Mouse (Mus musculus) neural tube, embryonic 13.5 days (tissue): ENCODE measurements around the gene Ralgps1. TPM values are rescaled to one million over a fixed set of nuclear protein-coding genes. Genes with fewer than 3 reads are reported as not detected.
A peak's percentile ranks its signal among the peaks of the same experiment; 100 is the strongest.

Source experiments
- ATAC-seq: fragments of 200-750 bp; cut with Nextera tagmentation; 2 replicates; pipeline ENCODE4 v1.8.0; 2017; ENCODE audit warnings: low read depth, mild to moderate bottlenecking, moderate TSS enrichment, moderate library complexity
- H3K27ac ChIP-seq: fragments of 300-500 bp; sonication (generic); replicated peaks from 2 replicates; pipeline ENCODE4 v1.5.1; 2015; ENCODE audit warnings: moderate library complexity, mild to moderate bottlenecking, inconsistent platforms
- H3K27me3 ChIP-seq: fragments of 300-500 bp; sonication (generic); 2 replicates; pipeline ENCODE4 v1.6.1; 2015; ENCODE audit warnings: mild to moderate bottlenecking, inconsistent platforms
- H3K36me3 ChIP-seq: fragments of 300-500 bp; sonication (generic); 2 replicates; pipeline ENCODE4 v1.6.1; 2015; ENCODE audit warnings: mild to moderate bottlenecking, inconsistent platforms
- H3K4me1 ChIP-seq: fragments of 300-500 bp; sonication (generic); replicated peaks from 2 replicates; pipeline ENCODE4 v1.6.1; 2015; ENCODE audit warnings: inconsistent platforms
- H3K4me2 ChIP-seq: fragments of 300-500 bp; sonication (generic); 2 replicates; pipeline ENCODE4 v1.6.1; 2015; ENCODE audit warnings: inconsistent platforms, mild to moderate bottlenecking, moderate library complexity
- H3K4me3 ChIP-seq: fragments of 300-500 bp; sonication (generic); 2 replicates; pipeline ENCODE4 v1.5.1; 2015; ENCODE audit warnings: mild to moderate bottlenecking, inconsistent platforms
- H3K9ac ChIP-seq: fragments of 300-500 bp; sonication (generic); 2 replicates; pipeline ENCODE4 v1.6.1; 2015; ENCODE audit warnings: moderate library complexity, mild to moderate bottlenecking, inconsistent platforms
- H3K9me3 ChIP-seq: fragments of 300-500 bp; sonication (generic); 2 replicates; pipeline ENCODE4 v1.6.1; 2016; ENCODE audit warnings: inconsistent platforms
- WGBS: fragments of 180-500 bp; shearing (Covaris S2); methylation state at CpG from one replicate; pipeline ENCODE4 v1.1.7; 2015; 5-methylcytosine and 5-hydroxymethylcytosine counted together
- polyA plus RNA-seq: library from polyadenylated mRNA; unstranded; fragments of >200 nt; fragmentation: Nextera tagmentation; extraction: Ambion mirVana; gene quantifications from 2 replicates; pipeline ENCODE4 v1.2.1, GENCODE M21; 2015

Ralgps1 gene
- polyA plus RNA-seq, 1 experiment from 2014 or later: 33.2 TPM

DNA sequence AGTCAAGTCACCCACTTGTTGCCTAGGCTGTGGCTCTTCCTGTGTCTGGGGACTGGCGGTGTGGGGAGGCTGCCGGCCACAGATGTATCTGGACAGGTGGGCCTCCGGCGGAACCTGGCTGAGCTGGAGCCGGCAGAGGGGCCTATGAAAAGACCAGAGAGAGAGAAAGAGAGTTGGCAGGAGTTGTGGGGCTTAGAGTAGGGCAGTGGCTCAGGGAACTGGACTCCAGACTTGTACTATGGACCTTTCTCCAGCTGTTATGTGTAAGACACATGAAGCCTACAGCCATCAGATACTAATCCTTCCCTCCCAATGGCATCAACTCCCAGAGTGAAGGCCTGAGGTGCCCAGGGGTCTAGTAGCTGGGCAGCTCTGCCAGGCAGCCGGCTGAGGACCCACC is 212.4 kb downstream of the Ralgps1 start:
- H3K9ac ChIP-seq: no peak overlapping the region
- 90% methylated on average over 6 of the region's 6 CpGs for WGBS
- no peaks in the 10 kb centered on the region for H3K27me3 ChIP-seq
- no peak for ATAC-seq
- H3K9me3 ChIP-seq: no peaks in the 10 kb centered on the region
- H3K4me3 ChIP-seq: no peak overlapping the region
- H3K36me3 ChIP-seq: peaks cover 49% of the 10 kb centered on the region
- no peak overlapping the region for H3K4me2 ChIP-seq
- no peak overlapping the region for H3K27ac ChIP-seq
- no peaks in the 10 kb centered on the region for H3K4me1 ChIP-seq

GRCm38 (mm10) chr2:33156283-33156781 is 215.0 kb downstream of the Ralgps1 start:
- Histone ChIP-seq H3K4me1 (no peaks in the 10 kb centered on the region), H3K4me3 (no peak overlapping the region), H3K27me3 (no peaks in the 10 kb centered on the region), H3K9ac (no peak overlapping the region), H3K4me2 (no peak overlapping the region), H3K9me3 (no peaks in the 10 kb centered on the region), H3K27ac (no peak overlapping the region), H3K36me3 (peaks cover 41% of the 10 kb centered on the region)
- whole genome bisulfite sequencing: 81% methylated on average over 5 of the region's 5 CpGs
- no peak for ATAC-seq

GRCm38 (mm10) chr2:33154751-33155372 is 216.4 kb downstream of the Ralgps1 start:
- no peak overlapping the region for H3K27ac ChIP-seq
- ATAC-seq: peak; percentile 82
- WGBS: 26% methylated on average over 5 of the region's 5 CpGs

DNA sequence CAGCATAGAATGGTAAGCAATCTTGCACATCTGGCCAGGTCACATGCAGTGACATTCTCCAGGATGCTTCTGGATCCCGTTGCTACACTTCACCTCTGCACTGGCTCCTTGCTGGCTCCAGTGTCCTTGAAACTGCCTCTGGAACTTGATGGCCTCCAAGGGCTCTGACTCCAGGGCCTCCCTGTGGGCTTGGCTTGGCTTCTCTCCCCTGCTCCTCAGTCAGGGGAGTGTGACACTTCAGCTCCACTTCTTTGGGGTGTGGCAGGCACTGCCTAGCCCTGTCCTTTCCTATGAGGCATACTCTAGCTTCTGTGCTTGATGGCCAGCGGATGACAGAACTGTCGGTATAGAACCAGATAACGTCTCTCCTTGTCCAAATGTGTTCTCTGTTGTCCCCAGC is 224.3 kb downstream of the Ralgps1 start:
- H3K4me3 ChIP-seq: no peak overlapping the region
- no peaks in the 10 kb centered on the region for H3K4me1 ChIP-seq
- peaks cover 66% of the 10 kb centered on the region for H3K36me3 ChIP-seq
- H3K4me2 ChIP-seq: no peak overlapping the region
- H3K27me3 ChIP-seq: no peaks in the 10 kb centered on the region
- no peak overlapping the region for H3K9ac ChIP-seq
- no peak overlapping the region for H3K27ac ChIP-seq
- no peaks in the 10 kb centered on the region for H3K9me3 ChIP-seq
- 89% methylated on average over 4 of the region's 4 CpGs for WGBS
- no peak for ATAC-seq

More at GRCm38 (mm10) chr2:33154751-33155372, 216.4 kb downstream of the Ralgps1 start:
- Histone ChIP-seq H3K9ac (no peak overlapping the region), H3K4me2 (no peak overlapping the region), H3K27me3 (no peaks in the 10 kb centered on the region), H3K4me1 (no peaks in the 10 kb centered on the region), H3K9me3 (no peaks in the 10 kb centered on the region), H3K36me3 (peaks cover 45% of the 10 kb centered on the region), H3K4me3 (no peak overlapping the region)

GRCm38 (mm10) chr2:33143292-33143691 is 228.0 kb downstream of the Ralgps1 start:
- H3K4me2 ChIP-seq: no peak overlapping the region
- 96% methylated on average over 2 of the region's 2 CpGs for WGBS
- no peak overlapping the region for H3K9ac ChIP-seq
- H3K9me3 ChIP-seq: no peaks in the 10 kb centered on the region
- peaks cover 67% of the 10 kb centered on the region for H3K36me3 ChIP-seq
- no peak overlapping the region for H3K4me3 ChIP-seq
- H3K4me1 ChIP-seq: no peaks in the 10 kb centered on the region
- 0 out of 2 replicates have a peak, but pooled peaks have one; percentile 15 for ATAC-seq
- H3K27ac ChIP-seq: no peak overlapping the region
- no peaks in the 10 kb centered on the region for H3K27me3 ChIP-seq

GRCm38 (mm10) chr2:33138491-33138890 is 232.8 kb downstream of the Ralgps1 start:
- 84% methylated on average over 2 of the region's 2 CpGs for WGBS
- no peaks in the 10 kb centered on the region for H3K4me1 ChIP-seq
- H3K27ac ChIP-seq: no peak overlapping the region
- H3K9ac ChIP-seq: no peak overlapping the region
- peaks cover 6% of the 10 kb centered on the region; the same call in 1 of the 2 replicates for H3K27me3 ChIP-seq
- peaks cover 46% of the 10 kb centered on the region for H3K36me3 ChIP-seq
- H3K4me2 ChIP-seq: no peak overlapping the region
- no peaks in the 10 kb centered on the region for H3K9me3 ChIP-seq
- no peak overlapping the region for H3K4me3 ChIP-seq
- no peak for ATAC-seq

GRCm38 (mm10) chr2:33137731-33138130 is 233.6 kb downstream of the Ralgps1 start:
- Histone ChIP-seq H3K9me3 (no peaks in the 10 kb centered on the region), H3K27ac (no peak overlapping the region), H3K36me3 (peaks cover 38% of the 10 kb centered on the region), H3K4me2 (no peak overlapping the region), H3K4me1 (no peaks in the 10 kb centered on the region), H3K4me3 (no peak overlapping the region), H3K27me3 (peaks cover 6% of the 10 kb centered on the region), H3K9ac (no peak overlapping the region)
- WGBS: 90% methylated on average over 4 of the region's 4 CpGs
- no peak for ATAC-seq

DNA sequence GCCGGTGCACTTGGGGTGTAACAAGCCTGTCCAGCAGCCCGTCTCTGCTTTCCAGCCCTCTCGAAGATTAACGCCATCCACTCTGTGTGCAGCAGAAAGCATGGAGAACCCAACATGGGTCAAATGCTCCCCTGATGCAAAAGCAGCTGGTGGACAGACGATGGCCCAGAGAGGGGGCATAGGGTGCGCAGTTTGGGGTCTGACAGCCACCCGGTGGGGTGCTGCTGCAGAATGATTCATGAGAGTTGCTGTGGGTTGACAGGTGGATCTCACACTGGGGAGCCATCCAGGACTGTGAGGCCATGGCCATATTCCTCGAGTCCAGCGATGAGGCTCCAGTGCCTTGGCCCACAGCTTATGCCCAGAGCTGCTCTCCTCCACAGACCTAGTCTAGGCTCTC is 234.0 kb downstream of the Ralgps1 start:
- Histone ChIP-seq H3K27me3 (peaks cover 11% of the 10 kb centered on the region), H3K4me1 (no peaks in the 10 kb centered on the region), H3K9me3 (no peaks in the 10 kb centered on the region), H3K36me3 (peaks cover 35% of the 10 kb centered on the region), H3K9ac (no peak overlapping the region), H3K4me3 (no peak overlapping the region), H3K4me2 (no peak overlapping the region), H3K27ac (no peak overlapping the region)
- 88% methylated on average over 9 of the region's 9 CpGs for WGBS
- no peak for ATAC-seq

GRCm38 (mm10) chr2:33136366-33136765 is 234.9 kb downstream of the Ralgps1 start:
- peaks cover 35% of the 10 kb centered on the region for H3K36me3 ChIP-seq
- H3K4me3 ChIP-seq: no peak overlapping the region
- H3K4me1 ChIP-seq: peaks cover 4% of the 10 kb centered on the region; the same call in 1 of the 2 replicates
- 84% methylated on average over 6 of the region's 6 CpGs for WGBS
- no peak overlapping the region for H3K27ac ChIP-seq
- no peak for ATAC-seq
- peaks cover 18% of the 10 kb centered on the region for H3K27me3 ChIP-seq
- no peak overlapping the region for H3K4me2 ChIP-seq
- H3K9me3 ChIP-seq: no peaks in the 10 kb centered on the region
- no peak overlapping the region for H3K9ac ChIP-seq

GRCm38 (mm10) chr2:33134766-33135490 is 236.4 kb downstream of the Ralgps1 start:
- ATAC-seq: no peak
- 81% methylated on average over 7 of the region's 7 CpGs for WGBS
- peaks cover 18% of the 10 kb centered on the region for H3K27me3 ChIP-seq
- no peak overlapping the region for H3K9ac ChIP-seq
- no peak overlapping the region for H3K4me3 ChIP-seq
- no peak overlapping the region for H3K27ac ChIP-seq
- H3K36me3 ChIP-seq: peaks cover 24% of the 10 kb centered on the region
- no peak overlapping the region for H3K4me2 ChIP-seq
- H3K9me3 ChIP-seq: no peaks in the 10 kb centered on the region
- peaks cover 11% of the 10 kb centered on the region for H3K4me1 ChIP-seq

- Histone ChIP-seq H3K27me3 (peaks cover 29% of the 10 kb centered on the region), H3K4me1 (peaks cover 24% of the 10 kb centered on the region), H3K36me3 (peaks cover 9% of the 10 kb centered on the region), H3K27ac (no peak overlapping the region), H3K9ac (no peak overlapping the region), H3K4me2 (no peak overlapping the region), H3K4me3 (no peak overlapping the region), H3K9me3 (no peaks in the 10 kb centered on the region)
- WGBS: 2% methylated on average over 7 of the region's 7 CpGs
- ATAC-seq: no peak
Measured at GRCm38 (mm10) chr2:33132306-33132705, 239.0 kb downstream of the Ralgps1 start.

GRCm38 (mm10) chr2:33131500-33132092 is 239.7 kb downstream of the Ralgps1 start, which contains the start of gene Garnl3:
Gene Garnl3 (minus strand): TSS chr2:33131654.
- H3K4me3 ChIP-seq: peak within 1 kb of the TSS; percentile 65
- H3K36me3 ChIP-seq: peaks cover 5% of the 10 kb centered on the region; the same call in 1 of the 2 replicates
- peak within 1 kb of the TSS; percentile 98 for H3K4me2 ChIP-seq
- H3K27ac ChIP-seq: 0 out of 2 replicates have a peak within 1 kb of the TSS, but pooled peaks have one; percentile 2
- peak; percentile 49 for ATAC-seq
- WGBS: 1% methylated on average over 22 of the region's 22 CpGs
- H3K27me3 ChIP-seq: peaks cover 29% of the 10 kb centered on the region
- H3K4me1 ChIP-seq: peaks cover 24% of the 10 kb centered on the region
- H3K9ac ChIP-seq: peak within 1 kb of the TSS; percentile 55
- no peaks in the 10 kb centered on the region for H3K9me3 ChIP-seq
